Mouse (Mus musculus): Measurements from ENCODE around the gene Ret.

- TF ChIP-seq CTCF (IDR thresholded peaks at IDR 0.05; ENCODE audit: borderline replicate concordance, control insufficient read depth, extremely low read depth, insufficient read depth, low read length, poor library complexity) = no peak
- TF ChIP-seq POLR2A (IDR thresholded peaks at IDR 0.05; ENCODE audit: control insufficient read depth, extremely low read depth, insufficient read depth, low read length, poor library complexity) = no peak
Measured at GRCm38 (mm10) chr6:118134461-118134860, 63.1 kb downstream of the Ret start.
